Mouse (Mus musculus): Measurements from ENCODE around the gene Camsap3. TPM values are rescaled to one million over a fixed set of nuclear protein-coding genes. Genes with fewer than 3 reads are reported as not detected.

Gene Camsap3
- polyA plus RNA-seq, 1 experiment from 2014 or later, result 41.3 TPM

Other genes with a start within 250 kb of the Camsap3 start
- 1.1 TPM in 1 of 2 replicates, not detected in the other for gene A430078G23Rik, start 233.9 kb upstream of the Camsap3 start, polyA plus RNA-seq (2015; fragmentation: Nextera tagmentation; extraction: Ambion mirVana)
- gene Arhgef18, start 194.3 kb upstream of the Camsap3 start, polyA plus RNA-seq (2015; fragmentation: Nextera tagmentation; extraction: Ambion mirVana), result 8.1 and 9.5 TPM in 2 replicates
- 4.0 and 5.7 TPM in 2 replicates for gene Pex11g, start 119.6 kb upstream of the Camsap3 start, polyA plus RNA-seq (2015; fragmentation: Nextera tagmentation; extraction: Ambion mirVana)
- 0.50 and 0.61 TPM in 2 replicates for gene Tex45, start 116.4 kb upstream of the Camsap3 start, polyA plus RNA-seq (2015; fragmentation: Nextera tagmentation; extraction: Ambion mirVana)
- gene Zfp358, start 94.2 kb upstream of the Camsap3 start, polyA plus RNA-seq (2015; fragmentation: Nextera tagmentation; extraction: Ambion mirVana), result 62.7 and 64.3 TPM in 2 replicates
- 97.7 and 106 TPM in 2 replicates for gene Mcoln1, start 86.8 kb upstream of the Camsap3 start, polyA plus RNA-seq (2015; fragmentation: Nextera tagmentation; extraction: Ambion mirVana)
- gene Pnpla6, start 71.9 kb upstream of the Camsap3 start, polyA plus RNA-seq (2015; fragmentation: Nextera tagmentation; extraction: Ambion mirVana), result 42.5 and 44.3 TPM in 2 replicates
- gene C330021F23Rik, start 19.3 kb upstream of the Camsap3 start, polyA plus RNA-seq (2015; fragmentation: Nextera tagmentation; extraction: Ambion mirVana), result 0.52 and 0.56 TPM in 2 replicates
- gene Xab2, start 34.0 kb downstream of the Camsap3 start, polyA plus RNA-seq (2015; fragmentation: Nextera tagmentation; extraction: Ambion mirVana), result 46.2 and 50.4 TPM in 2 replicates
- gene Pet100, start 34.3 kb downstream of the Camsap3 start, polyA plus RNA-seq (2015; fragmentation: Nextera tagmentation; extraction: Ambion mirVana), result 86.0 and 90.1 TPM in 2 replicates
- 0.11 and 0.82 TPM in 2 replicates for gene Pcp2, start 38.3 kb downstream of the Camsap3 start, polyA plus RNA-seq (2015; fragmentation: Nextera tagmentation; extraction: Ambion mirVana)
- 40.9 and 66.3 TPM in 2 replicates for gene Stxbp2, start 43.7 kb downstream of the Camsap3 start, polyA plus RNA-seq (2015; fragmentation: Nextera tagmentation; extraction: Ambion mirVana)
- 0.27 and 0.56 TPM in 2 replicates for gene Retn, start 68.5 kb downstream of the Camsap3 start, polyA plus RNA-seq (2015; fragmentation: Nextera tagmentation; extraction: Ambion mirVana)
- gene Mcemp1, start 78.5 kb downstream of the Camsap3 start, polyA plus RNA-seq (2015; fragmentation: Nextera tagmentation; extraction: Ambion mirVana), result 0.23 and 0.28 TPM in 2 replicates
- gene Fcor, start 85.1 kb downstream of the Camsap3 start, polyA plus RNA-seq (2015; fragmentation: Nextera tagmentation; extraction: Ambion mirVana), result 21.7 and 22.8 TPM in 2 replicates
- gene Trappc5, start 89.0 kb downstream of the Camsap3 start, polyA plus RNA-seq (2015; fragmentation: Nextera tagmentation; extraction: Ambion mirVana), result 53.5 and 58.3 TPM in 2 replicates
- gene Fcer2a, start 106.9 kb downstream of the Camsap3 start, polyA plus RNA-seq (2015; fragmentation: Nextera tagmentation; extraction: Ambion mirVana), result 0.31 and 0.35 TPM in 2 replicates
- not detected in 2 replicates for gene Clec4g, start 133.4 kb downstream of the Camsap3 start, polyA plus RNA-seq (2015; fragmentation: Nextera tagmentation; extraction: Ambion mirVana)
- gene Cd209a, start 161.7 kb downstream of the Camsap3 start, polyA plus RNA-seq (2015; fragmentation: Nextera tagmentation; extraction: Ambion mirVana), result 0.28 TPM in 1 of 2 replicates, not detected in the other